Mouse (Mus musculus) erythroblast, embryonic 14.5 days (primary cell): ENCODE results near the gene Crk.

ENCODE experiments used
- GATA1 ChIP-seq: IDR thresholded peaks from 2 replicates; pipeline ENCODE4 v1.6.1; 2012; ENCODE audit warnings: low read length, inconsistent platforms, mixed read lengths
- TAL1 ChIP-seq: IDR thresholded peaks from 3 replicates; pipeline ENCODE4 v1.6.1; 2012; ENCODE audit warnings: low read length, inconsistent platforms, mixed read lengths

- no peak for TF ChIP-seq TAL1
- no peak for TF ChIP-seq GATA1
Observed at GRCm38 (mm10) chr11:75644684-75645083, 34.4 kb upstream of the Crk start.
